Mouse (Mus musculus) heart, embryonic 15.5 days (tissue): ENCODE results near the gene Gm10645. TPM values are rescaled to one million over a fixed set of nuclear protein-coding genes. Genes with fewer than 3 reads are reported as not detected.
A peak's percentile ranks its signal among the peaks of the same experiment; 100 is the strongest.

Experiments used
- ATAC-seq: fragments of 200-750 bp; cut with Nextera tagmentation; replicated peaks from 2 replicates; pipeline ENCODE4 v1.8.0; 2017; ENCODE audit warnings: low read depth, moderate TSS enrichment; ENCODE audit not compliant: insufficient number of reproducible peaks, insufficient read depth, low FRiP score
- H3K27ac ChIP-seq: fragments of 300-500 bp; sonication (generic); 2 replicates; pipeline ENCODE4 v1.5.1; 2015; ENCODE audit warnings: mild to moderate bottlenecking, inconsistent platforms
- H3K27me3 ChIP-seq: fragments of 300-500 bp; sonication (generic); 2 replicates; pipeline ENCODE4 v1.6.1; 2015; ENCODE audit warnings: inconsistent platforms
- H3K36me3 ChIP-seq: fragments of 300-500 bp; sonication (generic); 2 replicates; pipeline ENCODE4 v1.6.1; 2015; ENCODE audit warnings: mild to moderate bottlenecking, inconsistent platforms
- H3K4me1 ChIP-seq: fragments of 300-500 bp; sonication (generic); replicated peaks from 2 replicates; pipeline ENCODE4 v1.6.1; 2015; ENCODE audit warnings: inconsistent platforms
- H3K4me2 ChIP-seq: fragments of 300-500 bp; sonication (generic); 2 replicates; pipeline ENCODE4 v1.6.1; 2015; ENCODE audit warnings: inconsistent platforms, mild to moderate bottlenecking, moderate library complexity
- H3K4me3 ChIP-seq: fragments of 300-500 bp; sonication (generic); 2 replicates; pipeline ENCODE4 v1.5.1; 2015; ENCODE audit warnings: mild to moderate bottlenecking, inconsistent platforms
- H3K9ac ChIP-seq: fragments of 300-500 bp; sonication (generic); 2 replicates; pipeline ENCODE4 v1.6.1; 2015; ENCODE audit warnings: mild to moderate bottlenecking, inconsistent platforms
- H3K9me3 ChIP-seq: fragments of 300-500 bp; sonication (generic); replicated peaks from 2 replicates; pipeline ENCODE4 v1.6.1; 2016; ENCODE audit warnings: inconsistent platforms
- WGBS: fragments of 180-500 bp; shearing (Covaris S2); methylation state at CpG from one replicate; pipeline ENCODE4 v1.1.7; 2015; ENCODE audit warnings: mixed read lengths; 5-methylcytosine and 5-hydroxymethylcytosine counted together
- polyA plus RNA-seq: library from polyadenylated mRNA; unstranded; fragments of >200 nt; fragmentation: Nextera tagmentation; extraction: Ambion mirVana; gene quantifications from 2 replicates; pipeline ENCODE4 v1.2.1, GENCODE M21; 2015

Gm10645 gene
- polyA plus RNA-seq, 1 experiment from 2014 or later = 0.45 TPM

DNA sequence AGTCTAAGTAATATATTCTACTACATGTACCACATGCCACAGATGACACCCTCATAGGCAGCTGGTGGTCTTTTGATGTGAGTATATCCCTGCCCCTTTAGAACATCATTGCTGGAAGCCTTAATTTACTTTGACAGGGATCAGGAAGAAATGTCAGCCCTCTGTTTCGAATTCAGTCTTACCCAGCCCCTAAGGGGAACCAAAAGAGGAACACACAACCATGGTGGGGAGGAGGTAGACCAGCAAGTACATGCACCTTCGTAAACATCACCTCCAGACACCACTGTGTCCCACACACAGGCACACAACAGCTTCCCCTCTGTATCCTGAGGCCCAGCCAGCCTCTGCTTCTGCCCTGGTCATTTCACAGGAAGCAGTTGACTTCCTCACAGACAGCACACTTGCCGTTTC, 25.3 kb downstream of the Gm10645 start:
- ATAC-seq = no peak
- H3K27ac ChIP-seq = no peak overlapping the region
- H3K4me3 ChIP-seq = no peak overlapping the region
- no peaks in the 10 kb centered on the region for H3K27me3 ChIP-seq
- H3K4me2 ChIP-seq = no peak overlapping the region
- H3K9me3 ChIP-seq = no peaks in the 10 kb centered on the region
- no peak overlapping the region for H3K9ac ChIP-seq
- no peaks in the 10 kb centered on the region for H3K36me3 ChIP-seq
- peaks cover 3% of the 10 kb centered on the region for H3K4me1 ChIP-seq
- WGBS = 59% methylated on average over 3 of the region's 3 CpGs

DNA sequence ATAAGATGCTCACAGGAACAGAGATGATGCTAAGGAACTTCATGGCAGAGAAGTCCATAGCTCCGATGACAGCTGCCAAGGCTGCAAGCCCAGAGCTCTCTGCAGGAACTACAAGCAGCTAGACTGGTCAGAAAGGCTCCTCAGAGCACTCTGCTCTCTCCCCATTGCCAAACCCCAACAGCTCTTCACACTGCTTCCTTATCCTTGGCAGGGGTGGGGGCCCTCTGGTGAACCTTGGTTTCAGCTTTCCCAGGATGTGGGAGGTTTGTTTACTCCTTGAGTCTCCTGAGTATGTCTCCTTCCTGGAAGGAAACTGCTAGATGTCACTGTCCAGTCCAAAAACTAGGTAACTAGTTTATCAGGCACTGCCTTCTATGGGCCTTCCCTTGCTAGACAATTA, 25.9 kb downstream of the Gm10645 start:
- no peak for ATAC-seq
- WGBS = 33% methylated on average over 1 of the region's 1 CpGs

DNA sequence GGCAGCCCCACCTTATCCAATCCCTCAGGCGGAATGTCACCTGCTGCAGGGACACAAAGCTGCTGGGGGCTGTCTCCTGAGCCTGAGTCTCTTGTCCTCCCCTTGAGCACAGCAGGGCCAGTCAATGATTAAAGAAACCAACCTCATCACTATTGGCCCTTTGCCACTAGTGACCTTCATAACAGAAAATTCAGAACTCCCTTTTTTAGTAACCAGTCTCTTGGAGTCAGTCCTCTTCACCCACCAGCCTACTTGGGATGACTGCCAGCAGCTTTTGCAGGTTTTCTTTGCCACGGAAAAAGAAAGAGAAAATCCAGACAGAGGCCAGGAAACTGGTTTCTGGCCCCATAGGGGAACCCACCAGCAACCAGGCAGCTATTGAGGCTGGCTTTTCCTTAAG, 30.9 kb downstream of the Gm10645 start:
- H3K4me2 ChIP-seq = peak overlapping the region; percentile 20; the same call in 1 of the 2 replicates
- H3K4me3 ChIP-seq = no peak overlapping the region
- H3K36me3 ChIP-seq = no peaks in the 10 kb centered on the region
- no peaks in the 10 kb centered on the region for H3K27me3 ChIP-seq
- no peak overlapping the region for H3K9ac ChIP-seq
- ATAC-seq = peak; percentile 31; the same call in 1 of the 2 replicates
- H3K9me3 ChIP-seq = no peaks in the 10 kb centered on the region
- WGBS = 30% methylated on average over 2 of the region's 2 CpGs
- H3K27ac ChIP-seq = peak overlapping the region; percentile 46
- peaks cover 16% of the 10 kb centered on the region for H3K4me1 ChIP-seq

More for the DNA sequence above, 25.9 kb downstream of the Gm10645 start:
- Histone ChIP-seq H3K4me2 (no peak overlapping the region), H3K36me3 (no peaks in the 10 kb centered on the region), H3K9ac (no peak overlapping the region), H3K9me3 (no peaks in the 10 kb centered on the region), H3K4me1 (peaks cover 10% of the 10 kb centered on the region), H3K4me3 (no peak overlapping the region), H3K27ac (no peak overlapping the region), H3K27me3 (no peaks in the 10 kb centered on the region)

Other genes with a start within 250 kb of the Gm10645 start
- gene Tbc1d9, start 818 bp downstream of the Gm10645 start, polyA plus RNA-seq = 0.73 and 1.4 TPM in 2 replicates
- gene Ucp1, start 124.2 kb upstream of the Gm10645 start, polyA plus RNA-seq = not detected in 2 replicates
- 9.2 and 10.2 TPM in 2 replicates for gene Elmod2, start 166.3 kb upstream of the Gm10645 start, polyA plus RNA-seq
- not detected in 2 replicates for gene Mgat4d, start 182.3 kb upstream of the Gm10645 start, polyA plus RNA-seq
- 0.04 and 0.10 TPM in 2 replicates for gene Clgn, start 223.7 kb upstream of the Gm10645 start, polyA plus RNA-seq